9 mouse cellular contexts compared by ENCODE assay signal in genomic region chr11:54492559-54492958, GRCm38 (mm10). TPM values are rescaled to one million over a fixed set of nuclear protein-coding genes. Genes with fewer than 3 reads are reported as not detected.
A peak's percentile ranks its signal among the peaks of the same experiment; 100 is the strongest.
DNase-seq lines count a peak whose midpoint lies in the region; ATAC-seq lines count a peak whose summit lies in the region.
"Had no signal": no experiment of that assay in that cellular context is flagged by ENCODE, and none has a peak within 500 bp of the region (broad histone marks: within the 10 kb centered on the region; RNA-seq: fewer than 3 reads in every experiment).

No protein-coding gene starts in this region.

- H3K36me3 ChIP-seq in macrophage (ENCODE audit: inconsistent target) = peaks cover 38% of the 10 kb centered on the region

- H3K79me2 ChIP-seq in macrophage (ENCODE audit: inconsistent target) = peaks cover 67% of the 10 kb centered on the region

- WGBS in macrophage (ENCODE audit: missing documents) = 0% methylated on average over 4 of the region's 4 CpGs

- H3K4me3 ChIP-seq in macrophage (ENCODE audit: inconsistent target) = no peak overlapping the region
- H3K4me3 ChIP-seq: hindbrain, embryonic 13.5 days had no signal

- peak; percentile 24 for DNase-seq in lung, postnatal 25 days (ENCODE audit: low spot score)
- no peak for DNase-seq in lung, postnatal 10 days
- peak; percentile 14 to 28 for DNase-seq in thymus, postnatal 36 days
- no peak for DNase-seq in gastrocnemius, postnatal 10 days
- no peak for DNase-seq in yolk sac, embryonic 10.5 days (ENCODE audit: low spot score)
- DNase-seq: retina, postnatal 1 day had no signal

- ATAC-seq in activated CD4-positive, CD25-positive, alpha-beta regulatory T cell, adult 4 months = peak; percentile 52

- H3K27ac ChIP-seq in macrophage = peak overlapping the region; percentile 66
- H3K27ac ChIP-seq: hindbrain, embryonic 13.5 days had no signal

RNA-seq across cellular contexts. Expression of gene Rapgef6, which starts 30.1 kb away (rescaled TPM):
- 100 to 1,000 TPM; 180 to 208 TPM for polyA plus RNA-seq in activated CD4-positive, CD25-positive, alpha-beta regulatory T cell, adult 4 months (2017; shearing (Covaris generic))
- total RNA-seq in macrophage (2018; cell fraction: chromatin; rRNA removed) = 100 to 1,000 TPM in 21 of 26 experiments, 10 to 100 TPM in 5; 57.5 to 275 (median 119) TPM
- total RNA-seq in macrophage (2018; cell fraction: cytosol; rRNA removed) = 10 to 100 TPM; 17.8 to 58.5 (median 31.8) TPM
- 100 to 1,000 TPM in 1 of 26 experiments, 10 to 100 TPM in 25; 28.6 to 120 (median 67.1) TPM for total RNA-seq in macrophage (2018; cell fraction: nucleus; rRNA removed)
- 12.9 to 29.7 TPM (median 20.6 TPM) in 3 replicates for polyA plus RNA-seq in macrophage (2018)
- 10 to 100 TPM in 1 of 2 experiments, 1 to 10 TPM in 1; 9.0 to 13.6 TPM for total RNA-seq in gastrocnemius, postnatal 10 days (2021)

RNA-seq across cellular contexts. Expression of gene Fnip1, which starts 54.6 kb away (rescaled TPM):
- 10 to 100 TPM; 10.7 to 12.9 TPM for polyA plus RNA-seq in activated CD4-positive, CD25-positive, alpha-beta regulatory T cell, adult 4 months (2017; shearing (Covaris generic))
- 100 to 1,000 TPM in 25 of 26 experiments, 10 to 100 TPM in 1; 86.1 to 288 (median 213) TPM for total RNA-seq in macrophage (2018; cell fraction: chromatin; rRNA removed)
- 10 to 100 TPM; 34.3 to 84.4 (median 63.4) TPM for total RNA-seq in macrophage (2018; cell fraction: cytosol; rRNA removed)
- total RNA-seq in macrophage (2018; cell fraction: nucleus; rRNA removed) = 100 to 1,000 TPM in 23 of 26 experiments, 10 to 100 TPM in 3; 91.1 to 256 (median 157) TPM
- 28.9 to 48.8 TPM (median 35.3 TPM) in 3 replicates for polyA plus RNA-seq in macrophage (2018)
- 10 to 100 TPM; 18.2 to 19.0 TPM for total RNA-seq in gastrocnemius, postnatal 10 days (2021)

Comparison
In these comparisons a context has a peak if more than half of its experiments do, and no peak if none do; other contexts are left out.
1. DNase-seq: peak in lung, postnatal 25 days (single experiment) and thymus, postnatal 36 days (2 of 2); none in lung, postnatal 10 days (single experiment), gastrocnemius, postnatal 10 days (single experiment) and yolk sac, embryonic 10.5 days (single experiment).